Mouse (Mus musculus) R1 (cell line): Measurements from ENCODE around the gene Bag6.

ENCODE experiments used
- DNase-seq: peaks from one replicate; pipeline ENCODE4 v3.0.0-alpha.2; 2018; ENCODE audit warnings: low read depth, low spot score

Gene Bag6

DNA sequence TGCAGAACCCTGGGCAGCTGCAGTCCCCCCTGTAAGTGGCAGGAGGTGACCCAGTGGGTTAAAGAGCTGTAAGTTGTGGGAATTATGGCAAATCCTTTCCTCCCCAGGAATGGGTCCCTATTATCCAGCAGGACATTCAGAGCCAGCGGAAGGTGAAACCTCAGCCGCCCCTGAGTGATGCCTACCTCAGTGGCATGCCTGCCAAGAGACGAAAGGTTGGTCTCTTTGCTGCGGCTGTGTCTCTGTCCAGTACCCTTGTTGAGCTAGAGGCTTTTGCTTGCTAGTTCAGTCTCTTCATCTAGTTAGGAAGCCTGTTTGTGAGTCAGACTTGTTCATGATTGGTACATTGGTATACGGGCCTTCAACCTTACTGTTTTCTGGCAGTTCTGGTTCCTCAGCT is 11.2 kb downstream of the Bag6 start:
- DNase-seq: no peak

DNA sequence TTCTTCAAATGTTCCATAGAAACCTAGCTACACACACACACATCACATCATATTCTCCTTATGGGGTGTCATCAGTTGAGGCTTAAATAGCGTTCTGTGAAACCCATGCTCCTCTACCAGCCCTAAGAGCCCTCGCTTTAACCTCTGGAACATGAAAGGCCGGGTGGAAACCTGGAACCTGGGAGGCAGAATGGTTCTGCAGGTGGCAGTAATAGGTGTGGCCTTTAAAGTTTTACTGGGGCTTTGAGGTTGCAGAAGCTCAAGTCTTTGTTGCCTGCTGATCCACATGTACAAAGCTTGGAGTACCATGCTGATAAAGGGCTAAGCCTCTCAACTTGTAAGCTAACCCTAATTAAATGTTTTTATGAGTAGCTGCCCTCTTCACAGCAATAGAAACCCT is 12.4 kb downstream of the Bag6 start:
- no peak for DNase-seq

DNA sequence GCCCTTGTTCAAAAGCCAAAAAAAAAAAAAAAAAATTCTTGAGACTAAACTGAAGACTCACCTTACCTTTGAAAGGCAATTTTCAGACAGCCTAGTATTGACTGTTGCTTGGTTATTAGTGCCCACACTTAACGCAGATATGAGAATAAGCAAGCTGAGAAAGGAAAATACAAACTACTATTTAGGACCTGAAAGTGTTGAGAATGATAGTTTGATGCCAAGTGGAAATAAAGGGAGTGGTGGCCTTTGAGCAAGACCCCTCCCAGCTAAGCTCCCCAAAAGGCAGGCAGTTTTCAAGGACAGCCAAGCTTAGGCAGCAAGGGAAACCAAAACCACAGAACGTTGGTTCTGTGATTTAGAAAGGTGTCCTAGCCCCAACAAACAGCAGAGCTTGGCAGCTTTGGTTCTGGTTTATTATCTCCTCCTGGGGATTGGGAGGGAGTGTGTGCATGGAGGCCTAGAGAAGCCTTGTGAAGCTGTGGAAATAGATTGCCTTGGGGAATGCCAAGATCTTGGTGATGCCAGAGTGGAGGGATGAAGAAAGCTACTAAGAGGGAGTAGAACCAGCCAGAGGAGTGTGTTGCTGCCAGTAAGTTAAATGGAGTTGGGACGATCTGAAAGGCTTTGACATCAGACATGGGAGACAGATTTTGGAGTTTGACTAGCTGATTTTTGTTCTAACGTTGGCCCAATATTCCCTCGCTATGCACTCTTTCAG is 13.1 kb downstream of the Bag6 start:
- no peak for DNase-seq

DNA sequence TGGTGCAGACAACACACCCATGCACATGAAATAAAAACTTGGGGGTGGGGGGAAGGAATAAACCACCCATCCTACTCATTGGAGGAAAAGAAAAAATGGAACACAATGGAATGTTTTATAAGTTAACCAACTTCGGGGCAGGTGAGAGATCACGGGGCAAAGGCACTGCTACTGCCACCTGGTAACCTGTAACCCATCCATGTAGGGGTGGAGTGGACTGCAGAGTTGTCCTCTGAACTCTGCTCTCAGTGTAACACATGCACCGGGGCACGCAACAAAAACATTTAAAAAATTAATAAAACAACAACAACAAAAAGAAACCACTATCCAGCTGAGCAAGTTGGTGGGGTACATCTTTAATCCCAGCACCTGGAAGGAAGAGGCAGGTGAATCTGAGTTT is 17.1 kb downstream of the Bag6 start:
- no peak for DNase-seq

DNA sequence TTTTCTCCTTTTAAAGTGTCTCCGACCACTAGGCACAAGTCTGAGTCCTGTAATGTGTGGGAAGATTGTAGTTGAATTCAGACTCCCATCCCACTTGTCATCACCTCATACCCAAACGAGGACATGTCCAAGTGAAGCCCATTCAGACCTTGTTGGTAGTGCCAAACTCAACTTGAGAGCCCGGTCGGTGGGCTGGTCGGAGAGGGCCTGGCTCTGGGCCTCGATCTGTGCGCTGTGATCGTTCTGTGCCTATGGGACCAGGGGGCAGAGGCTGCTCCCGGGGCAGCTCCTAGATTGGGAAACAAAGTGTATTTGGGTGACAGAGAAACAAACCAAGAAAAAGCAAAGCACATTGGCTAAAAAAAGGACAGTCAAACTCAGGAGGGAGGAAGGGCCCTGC is 18.1 kb downstream of the Bag6 start:
- DNase-seq: no peak

DNA sequence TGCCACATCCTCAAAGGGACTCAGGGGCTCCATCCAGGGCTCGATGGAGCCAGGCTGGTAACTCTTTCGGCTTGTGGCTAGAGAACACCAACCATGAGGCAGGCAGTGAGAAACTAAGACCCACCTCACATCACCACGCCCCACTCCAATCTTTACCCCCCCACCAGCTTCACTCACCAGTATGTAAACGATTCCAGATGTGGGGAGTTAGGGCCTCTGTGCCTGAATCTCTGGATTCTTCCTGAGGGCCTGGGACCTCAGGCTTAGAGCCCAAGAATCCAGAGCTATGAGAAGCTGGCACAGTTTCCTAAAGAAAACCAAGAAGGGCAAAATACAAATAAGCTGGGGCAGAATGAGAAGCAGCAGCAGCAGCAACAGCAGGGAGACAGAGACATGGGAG is 19.0 kb downstream of the Bag6 start:
- DNase-seq: no peak

DNA sequence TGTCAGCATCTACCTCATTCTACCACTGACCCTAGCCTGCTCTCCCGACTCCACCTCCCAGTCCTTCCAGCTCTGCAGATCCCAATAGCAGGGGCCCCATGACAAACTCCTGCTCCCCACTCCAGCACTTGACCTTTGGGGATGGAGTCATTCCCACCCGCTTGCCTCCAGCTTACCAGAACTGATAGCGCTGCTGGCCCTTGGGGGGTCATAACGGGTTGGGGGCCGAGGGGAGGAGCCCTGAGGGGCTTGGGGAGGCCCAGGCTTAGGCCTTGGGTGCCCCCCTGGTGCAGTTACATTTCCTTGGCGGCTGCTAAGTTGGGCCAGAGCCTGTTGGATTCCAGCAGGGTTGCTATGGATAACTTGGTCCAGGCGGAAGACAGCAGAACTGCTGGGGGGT is 19.6 kb downstream of the Bag6 start:
- DNase-seq: no peak

DNA sequence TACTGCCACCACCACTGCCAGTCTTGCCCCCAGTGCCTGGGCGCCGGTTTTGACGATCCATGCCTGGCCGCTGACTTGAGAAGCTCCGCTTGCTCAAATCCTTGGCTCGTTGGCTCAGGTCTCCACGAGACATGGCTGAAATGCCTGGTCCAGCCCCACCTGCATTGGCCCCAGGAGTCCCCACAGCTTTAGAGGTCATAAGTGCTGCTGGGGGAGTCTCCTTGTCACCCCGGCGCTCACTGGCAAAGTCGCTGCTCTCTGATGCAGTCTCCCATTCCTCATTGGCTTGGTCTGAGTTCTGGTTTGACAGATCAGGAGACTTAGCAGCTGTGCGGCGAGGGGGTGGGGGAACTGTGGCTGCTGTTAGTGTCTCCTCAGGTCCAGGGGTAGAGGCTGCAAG is 20.5 kb downstream of the Bag6 start:
- DNase-seq: no peak

DNA sequence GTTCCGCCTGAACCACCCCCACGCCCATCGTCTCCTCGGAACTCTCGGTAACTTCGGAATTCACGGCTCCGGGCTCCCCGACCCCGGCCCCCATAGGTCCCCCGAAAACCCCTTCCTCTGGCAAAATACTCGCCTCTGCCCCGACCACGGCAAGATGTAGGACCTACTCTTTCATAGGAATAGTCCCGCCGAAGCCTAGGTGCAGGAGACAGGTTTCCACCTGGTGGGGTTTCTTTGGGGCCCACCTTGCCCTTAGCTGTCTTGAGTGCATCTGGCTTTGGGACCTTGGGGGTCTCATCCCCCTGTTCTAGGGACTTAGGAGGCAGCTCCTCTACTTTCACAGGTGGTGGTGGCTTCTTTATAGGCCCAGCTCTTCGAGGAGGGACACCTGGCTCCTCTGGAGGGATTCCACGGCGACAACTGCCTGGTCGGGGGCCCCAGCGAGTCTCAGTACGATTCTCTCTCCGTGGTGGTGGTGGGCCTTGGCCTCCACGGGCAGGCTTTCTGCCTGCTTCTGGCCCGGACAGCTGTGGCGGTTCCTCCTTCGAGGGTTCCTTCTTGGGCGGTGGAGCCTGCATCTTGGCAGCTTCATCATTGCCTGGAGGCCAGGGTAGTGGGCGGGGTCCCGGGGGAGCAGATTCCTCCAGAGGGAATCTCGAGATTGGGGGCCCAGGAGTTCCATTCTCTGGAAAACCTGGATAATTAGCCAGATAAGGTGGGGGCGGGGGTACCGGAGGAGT is 21.7 kb downstream of the Bag6 start:
- no peak for DNase-seq

DNA sequence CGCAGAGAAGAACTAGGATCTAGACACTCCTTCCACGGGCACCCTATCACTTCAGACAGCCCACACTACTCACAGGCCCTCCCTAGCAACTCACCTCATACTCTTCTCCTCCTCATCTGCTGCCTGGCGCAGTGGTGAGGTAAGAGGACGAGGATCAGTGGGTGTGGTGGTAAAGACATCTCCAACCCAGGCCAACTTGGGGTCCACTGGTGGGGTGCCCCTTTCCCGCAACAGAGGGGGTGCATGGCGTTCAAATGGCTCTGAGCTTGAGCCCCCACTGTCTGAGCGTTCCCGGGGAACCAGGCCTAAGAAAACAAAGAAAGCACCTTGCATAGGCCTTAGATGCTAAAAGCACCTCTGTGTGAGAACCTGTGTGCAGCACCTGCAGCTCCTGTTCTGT is 22.3 kb downstream of the Bag6 start:
- no peak for DNase-seq

DNA sequence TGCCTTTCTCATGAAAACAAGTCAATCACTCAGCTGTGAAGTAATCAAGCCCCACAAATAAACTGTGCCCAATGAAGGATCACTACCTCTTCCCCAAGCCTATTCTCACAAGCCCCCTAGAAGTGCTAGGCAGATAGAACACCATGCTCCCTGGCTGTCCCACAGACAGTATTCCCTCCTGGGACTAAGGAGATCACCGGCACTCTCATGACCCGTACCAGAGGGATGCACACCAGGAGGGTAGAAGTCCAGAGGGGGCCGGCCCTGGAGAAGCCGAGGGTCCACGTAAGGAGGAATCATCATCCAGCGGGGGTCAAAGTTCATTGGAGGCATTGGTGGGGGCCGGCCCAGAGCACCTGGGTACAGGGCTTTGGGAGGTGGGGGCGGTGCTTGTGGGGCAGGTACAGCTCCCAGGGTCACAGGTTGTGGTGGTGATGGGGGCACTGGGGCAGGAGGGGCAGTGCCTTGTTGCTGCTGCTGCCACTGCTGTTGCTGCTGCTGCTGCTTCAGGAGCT is 22.7 kb downstream of the Bag6 start:
- DNase-seq: no peak

DNA sequence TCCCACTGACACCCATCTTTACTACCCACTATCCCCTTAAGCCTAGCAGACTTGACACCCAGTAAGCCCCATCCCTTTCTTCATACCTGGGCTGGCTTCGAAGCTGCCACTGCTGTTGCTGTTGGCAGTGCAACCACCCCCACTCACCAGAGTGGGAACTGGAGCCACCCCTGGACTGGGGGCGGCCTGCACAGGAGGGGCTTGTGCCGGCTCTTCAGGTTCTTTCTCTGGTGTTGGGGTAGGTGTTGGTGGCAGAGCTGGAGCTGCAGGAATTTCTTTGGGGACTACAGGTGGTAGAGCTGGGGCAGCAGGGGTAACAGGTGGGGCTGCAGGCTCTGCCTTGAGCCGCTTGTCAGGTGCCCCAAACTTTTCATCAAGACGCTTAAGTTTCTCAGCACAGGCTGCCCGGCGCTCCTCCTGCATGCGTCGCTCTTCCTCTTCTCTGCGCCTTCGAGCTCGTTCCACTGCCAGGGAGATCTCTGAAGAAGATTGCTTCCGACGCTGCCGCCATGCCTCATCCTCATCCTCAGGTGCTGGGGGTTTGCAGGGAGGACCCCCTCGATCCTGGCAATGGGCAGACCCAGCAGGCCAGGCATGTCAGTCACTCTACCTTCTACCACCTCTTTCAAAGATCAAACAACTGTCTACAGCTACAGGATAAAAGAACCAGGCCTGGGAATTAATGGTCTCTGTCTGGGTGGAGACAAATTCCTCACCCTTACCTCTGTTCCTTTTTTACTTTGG is 24.0 kb downstream of the Bag6 start:
- no peak for DNase-seq

DNA sequence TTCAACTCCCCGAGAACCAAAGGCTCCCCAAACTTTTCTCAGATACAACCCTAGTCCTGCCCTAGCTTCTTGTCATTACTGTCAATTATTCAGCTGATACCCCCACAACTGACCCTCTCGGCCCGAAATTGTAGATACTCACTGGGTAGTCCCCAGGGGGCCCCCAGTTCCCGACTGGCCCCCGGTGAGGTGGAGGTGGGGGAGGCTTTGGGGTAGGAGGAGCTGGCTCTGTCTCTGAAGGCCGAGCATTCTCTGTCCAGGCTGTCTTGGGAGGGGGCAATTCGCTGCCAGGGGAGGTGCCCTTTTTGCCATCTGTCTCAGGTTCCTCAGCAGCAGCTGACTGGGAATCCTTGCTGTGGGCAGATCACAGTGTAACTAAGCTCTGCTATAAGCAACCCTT is 24.7 kb downstream of the Bag6 start:
- no peak for DNase-seq

DNA sequence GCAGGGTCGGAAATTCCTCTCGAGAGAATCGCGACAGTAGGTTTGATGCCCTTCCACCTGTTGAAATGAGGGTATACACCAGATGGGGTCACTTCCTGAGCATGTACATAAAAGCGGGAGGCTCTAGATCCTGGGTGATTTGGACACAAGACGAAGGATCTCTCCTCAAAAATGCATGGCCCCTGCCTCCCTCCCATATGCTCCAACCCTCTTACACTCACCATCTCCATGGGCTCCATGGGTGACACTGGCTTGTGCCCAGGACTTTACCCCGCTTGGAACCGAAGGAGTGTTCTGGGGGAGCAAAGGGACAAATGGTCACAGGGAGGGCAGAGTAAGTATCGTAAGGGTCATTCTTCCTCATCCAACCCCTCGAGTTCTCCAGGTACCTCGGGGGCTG is 26.4 kb downstream of the Bag6 start:
- no peak for DNase-seq

DNA sequence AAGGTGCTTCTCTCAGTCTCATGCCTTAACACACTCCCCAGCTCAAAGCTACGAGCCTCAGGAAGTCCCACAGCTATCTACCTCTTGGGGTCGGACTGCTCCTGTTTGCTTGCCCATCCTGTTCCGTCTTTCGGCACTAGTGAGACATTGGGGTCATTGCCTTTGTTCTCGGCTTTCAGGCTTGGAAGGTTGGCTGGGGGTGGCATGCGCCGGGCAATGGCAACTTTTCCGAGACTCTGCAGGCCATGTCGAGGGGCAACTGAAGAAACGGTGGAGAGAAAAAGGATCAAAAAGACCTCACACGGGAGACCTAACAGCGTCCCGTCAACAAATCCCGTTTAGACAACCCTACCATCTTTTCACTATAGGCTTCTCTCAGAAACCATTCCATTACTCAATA is 27.1 kb downstream of the Bag6 start:
- DNase-seq: no peak

DNA sequence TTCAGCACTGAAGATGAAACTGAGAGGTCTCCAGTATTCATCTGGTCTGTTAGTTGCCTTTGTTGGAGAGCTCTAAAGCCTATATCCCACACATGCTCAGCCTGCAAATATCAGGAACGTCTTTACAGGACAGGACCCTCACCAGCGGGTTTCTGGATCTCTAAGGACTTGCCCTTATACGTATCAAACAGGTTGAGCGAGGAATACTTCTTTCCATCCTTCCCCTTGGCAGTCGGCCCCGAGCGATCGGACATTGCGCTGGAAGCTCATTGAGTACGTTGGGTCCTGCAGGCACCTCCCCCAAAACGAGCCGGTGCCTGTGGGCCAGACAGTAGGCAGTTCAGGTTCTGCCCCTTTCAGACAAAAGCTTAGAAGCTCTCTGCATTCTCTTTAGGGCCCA is 27.8 kb downstream of the Bag6 start:
- no peak for DNase-seq

DNA sequence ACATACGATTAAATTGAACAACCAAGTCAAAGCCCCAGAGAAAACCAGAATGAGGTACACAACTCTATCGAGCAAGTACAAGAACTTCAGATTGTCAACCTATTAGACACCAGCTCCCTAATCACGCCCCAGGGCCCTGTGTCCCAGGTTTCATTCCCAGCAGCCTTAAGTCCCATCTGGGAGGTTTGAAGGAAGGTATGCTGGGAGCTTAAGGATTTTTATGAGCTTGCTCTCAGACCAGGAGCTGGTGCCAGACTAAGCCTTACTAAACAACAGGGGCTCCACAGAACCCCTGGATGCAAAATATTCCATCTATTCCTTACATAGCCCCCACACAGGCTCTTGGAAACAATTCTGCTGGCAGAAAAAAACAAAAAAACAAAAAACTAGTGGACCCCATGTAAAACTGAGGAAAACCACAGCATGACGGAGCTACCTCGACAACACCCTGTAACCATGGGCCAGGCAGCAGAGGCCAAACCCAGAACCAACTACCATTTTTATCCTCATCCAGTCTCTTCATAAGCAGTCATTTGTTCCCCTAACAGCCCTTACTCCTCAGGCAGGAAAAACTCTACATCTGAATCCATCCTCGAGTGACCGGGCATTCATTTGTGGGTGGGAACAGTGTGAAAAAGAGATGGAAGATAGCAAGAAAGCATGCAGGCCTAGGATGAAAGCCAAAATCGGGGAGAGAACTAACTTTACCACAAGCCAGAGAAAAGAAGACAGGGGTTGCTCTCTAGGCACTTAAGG is 28.5 kb downstream of the Bag6 start:
- DNase-seq: no peak

DNA sequence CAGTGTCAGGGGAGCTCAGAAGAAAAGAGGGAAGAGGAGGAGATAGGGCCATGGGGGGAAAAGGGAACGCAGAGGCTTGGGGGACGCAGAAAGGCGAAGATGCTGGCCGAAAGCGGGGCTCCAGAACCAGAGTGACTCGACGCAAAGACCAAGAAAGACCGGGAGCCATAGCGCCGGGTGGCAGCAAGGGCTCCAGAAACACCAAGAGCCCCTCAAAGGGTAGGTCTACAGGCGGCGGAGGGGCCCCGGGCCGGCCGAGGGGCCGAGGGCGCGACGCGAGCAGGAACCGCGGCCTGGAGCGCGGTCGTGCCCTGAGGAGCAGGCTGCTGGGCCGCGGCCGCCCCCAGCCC is 29.2 kb downstream of the Bag6 start:
- no peak for DNase-seq

DNA sequence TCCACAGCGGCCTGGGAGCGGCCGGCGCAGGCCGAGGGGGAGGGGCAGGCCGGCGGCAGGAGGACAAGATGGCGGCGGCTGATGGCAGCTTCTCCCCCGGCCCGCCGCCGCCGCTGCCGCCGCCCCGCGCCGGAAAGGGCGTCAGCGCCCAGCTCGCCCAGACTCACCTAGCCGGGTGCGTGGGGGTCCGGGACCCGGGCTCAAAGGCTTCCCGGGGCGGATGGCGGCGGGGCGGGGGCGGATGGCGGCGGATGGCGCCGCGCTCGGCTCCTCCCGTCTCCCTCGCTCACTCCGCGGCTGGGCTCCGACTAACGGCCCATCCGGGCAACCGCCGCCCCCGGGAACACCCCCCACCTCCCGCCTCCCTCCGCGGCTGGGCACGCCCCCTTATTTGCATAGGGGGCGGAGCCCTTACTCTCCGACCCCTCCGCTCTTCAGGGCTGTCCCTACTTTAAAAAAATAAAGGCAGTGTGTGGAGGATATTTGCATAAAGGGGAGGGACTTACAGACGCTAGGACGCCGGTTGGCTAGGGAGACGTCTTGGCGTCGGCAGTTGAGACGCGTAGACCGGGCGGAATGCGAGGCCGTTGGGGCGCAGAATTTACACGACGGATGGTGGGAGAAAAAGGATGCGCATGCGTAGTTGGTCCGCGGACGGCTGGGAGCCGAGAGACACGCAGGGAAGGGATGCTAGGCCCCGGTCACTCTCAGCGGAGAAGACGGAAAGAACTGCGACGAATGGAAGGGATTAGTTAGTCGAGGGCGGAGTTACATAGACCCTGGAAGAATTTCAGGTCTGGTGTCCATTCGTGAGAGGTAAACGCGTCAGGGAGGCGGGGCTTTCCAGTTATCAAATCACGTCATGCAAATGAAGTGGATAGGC is 29.8 kb downstream of the Bag6 start, which contains the start of gene Prrc2a:
Gene Prrc2a (minus strand): TSS at position 330 of the 883 bp plus-strand sequence.
- peak; percentile 100 for DNase-seq

DNA sequence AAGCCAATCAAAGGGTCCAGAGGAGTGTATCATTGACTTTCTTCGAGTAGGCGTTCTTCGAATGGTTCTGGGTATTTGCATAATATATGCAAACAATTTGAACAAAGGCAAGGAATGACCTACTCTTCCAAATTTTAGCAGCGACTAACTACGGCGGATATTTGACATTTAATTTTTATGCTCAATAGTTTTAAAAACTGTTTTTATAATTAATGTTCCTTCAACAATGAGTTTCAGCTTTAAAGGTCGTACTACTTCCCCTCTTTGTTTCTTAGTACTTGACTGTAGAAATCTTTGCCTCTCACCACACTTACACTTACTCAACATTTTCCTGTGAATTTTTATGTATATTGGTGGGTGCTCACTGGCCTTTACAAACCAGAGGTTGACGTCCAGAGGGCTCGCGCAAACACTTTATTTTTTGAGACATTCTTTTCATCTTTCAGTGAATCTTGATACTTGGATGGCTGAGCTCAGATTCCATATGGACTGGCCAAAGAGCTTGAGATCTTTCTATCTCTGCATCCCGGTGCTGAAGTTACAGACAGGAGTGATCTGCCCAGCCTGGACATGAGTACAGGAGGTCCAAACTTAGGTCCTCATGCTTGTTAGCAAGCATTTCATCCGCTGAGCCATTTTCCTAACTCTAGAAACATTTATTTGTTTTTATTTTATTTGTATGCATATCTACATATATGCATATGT is 30.6 kb downstream of the Bag6 start:
- DNase-seq: no peak
